Mouse (Mus musculus) gastrocnemius, postnatal 10 days (tissue): ENCODE measurements around the gene Tubg2. TPM values are rescaled to one million over a fixed set of nuclear protein-coding genes. Genes with fewer than 3 reads are reported as not detected.

Experiments used
- DNase-seq: peaks from one replicate; pipeline ENCODE4 v3.0.0; 2021; ENCODE audit warnings: mixed read lengths
- total RNA-seq, 2 experiments: library from RNA; stranded (reverse); gene quantifications; 2 replicates each; pipeline ENCODE4 v1.2.3; 2021

Tubg2 gene
- total RNA-seq, 2 experiments from 2014 or later, result 5.5 to 6.3 TPM

GRCm38 (mm10) chr11:101178061-101179058, 22.7 kb downstream of the Tubg2 start:
- no peak for DNase-seq

- no peak for DNase-seq
Observed at GRCm38 (mm10) chr11:101179306-101179705, 23.6 kb downstream of the Tubg2 start.

- no peak for DNase-seq
Observed at GRCm38 (mm10) chr11:101180261-101180660, 24.6 kb downstream of the Tubg2 start.

- peak; percentile 83 for DNase-seq
Observed at GRCm38 (mm10) chr11:101180846-101181740, 25.4 kb downstream of the Tubg2 start.

GRCm38 (mm10) chr11:101181961-101182360, 26.3 kb downstream of the Tubg2 start:
- DNase-seq, result no peak

- DNase-seq, result no peak
Observed at GRCm38 (mm10) chr11:101182771-101183517, 27.2 kb downstream of the Tubg2 start.

- DNase-seq, result no peak
Observed at GRCm38 (mm10) chr11:101184984-101185383, 29.3 kb downstream of the Tubg2 start.

GRCm38 (mm10) chr11:101185441-101185840, 29.7 kb downstream of the Tubg2 start:
- DNase-seq, result no peak

- no peak for DNase-seq
Observed at GRCm38 (mm10) chr11:101186526-101187247, 31.0 kb downstream of the Tubg2 start.

GRCm38 (mm10) chr11:101187541-101187940, 31.8 kb downstream of the Tubg2 start:
- no peak for DNase-seq

- DNase-seq, result no peak
Observed at GRCm38 (mm10) chr11:101188166-101188805, 32.6 kb downstream of the Tubg2 start.

GRCm38 (mm10) chr11:101189495-101190180, 33.9 kb downstream of the Tubg2 start:
- peak; percentile 59 for DNase-seq

- no peak for DNase-seq
Observed at GRCm38 (mm10) chr11:101190181-101190912, 34.6 kb downstream of the Tubg2 start.

- DNase-seq, result no peak
Observed at GRCm38 (mm10) chr11:101190913-101191907, 35.5 kb downstream of the Tubg2 start.

- DNase-seq, result no peak
Observed at GRCm38 (mm10) chr11:101191919-101192470, 36.3 kb downstream of the Tubg2 start.

GRCm38 (mm10) chr11:101192646-101193045, 36.9 kb downstream of the Tubg2 start:
- DNase-seq, result no peak

- DNase-seq, result no peak
Observed at GRCm38 (mm10) chr11:101193076-101193475, 37.4 kb downstream of the Tubg2 start.

- DNase-seq, result no peak
Observed at GRCm38 (mm10) chr11:101194137-101194536, 38.4 kb downstream of the Tubg2 start.
